8 mouse cellular contexts compared by ENCODE assay signal in genomic region chr10:121477433-121477832, GRCm38 (mm10). TPM values are rescaled to one million over a fixed set of nuclear protein-coding genes. Genes with fewer than 3 reads are reported as not detected.
DNase-seq lines count a peak whose midpoint lies in the region; ATAC-seq lines count a peak whose summit lies in the region.

No protein-coding gene starts in this region.

- no peaks in the 10 kb centered on the region for H3K27me3 ChIP-seq in kidney, embryonic 14.5 days (ENCODE audit: control insufficient read depth, insufficient read depth, low read length)
- no peaks in the 10 kb centered on the region for H3K27me3 ChIP-seq in intestine, embryonic 15.5 days (replicated peaks)

- H3K4me2 ChIP-seq in kidney, embryonic 14.5 days (replicated peaks; ENCODE audit: low read depth, low read length): peak overlapping the region; percentile 49; the same call in 1 of the 2 replicates
- H3K4me2 ChIP-seq in intestine, embryonic 15.5 days (replicated peaks): peak overlapping the region; percentile 33; the same call in 1 of the 2 replicates

- peak overlapping the region; percentile 57 for H3K27ac ChIP-seq in kidney, embryonic 14.5 days (ENCODE audit: low read depth, low read length)
- peak overlapping the region; percentile 33; the same call in 1 of the 2 replicates for H3K27ac ChIP-seq in intestine, embryonic 15.5 days

- ATAC-seq in kidney, embryonic 14.5 days (ENCODE audit: low FRiP score, low TSS enrichment): no peak
- ATAC-seq in intestine, embryonic 15.5 days: no peak

- no peaks in the 10 kb centered on the region for H3K36me3 ChIP-seq in kidney, embryonic 14.5 days (ENCODE audit: control insufficient read depth, insufficient read depth, low read length)
- H3K36me3 ChIP-seq in intestine, embryonic 15.5 days: no peaks in the 10 kb centered on the region

- no peak overlapping the region for H3K9ac ChIP-seq in kidney, embryonic 14.5 days (ENCODE audit: low read depth, low read length)
- H3K9ac ChIP-seq in intestine, embryonic 15.5 days: no peak overlapping the region

- WGBS in kidney, embryonic 14.5 days: 18% methylated on average over 10 of the region's 10 CpGs
- 34% methylated on average over 10 of the region's 10 CpGs for WGBS in intestine, embryonic 15.5 days

- no peaks in the 10 kb centered on the region for H3K9me3 ChIP-seq in kidney, embryonic 14.5 days (ENCODE audit: control insufficient read depth, low read length)
- H3K9me3 ChIP-seq in intestine, embryonic 15.5 days: no peaks in the 10 kb centered on the region

- no peak for DNase-seq in kidney, postnatal 14 days
- peak; percentile 44 for DNase-seq in embryo, embryonic 10.5 days (ENCODE audit: low spot score)
- DNase-seq in neural tube, embryonic 10.5 days (ENCODE audit: extremely low spot score, low spot score): peak; percentile 48
- DNase-seq in left cerebral cortex, postnatal 25 days (ENCODE audit: low spot score in 2 of 2): no peak
- no peak for DNase-seq in layer of hippocampus, postnatal 10 days (ENCODE audit: low spot score in 2 of 2)
- DNase-seq in thymus, postnatal 25 days: no peak

- 0 out of 2 replicates have a peak overlapping the region, but pooled peaks have one; percentile 58 for H3K4me3 ChIP-seq in kidney, embryonic 14.5 days (ENCODE audit: low read length)
- no peak overlapping the region for H3K4me3 ChIP-seq in intestine, embryonic 15.5 days (replicated peaks)

- H3K4me1 ChIP-seq in kidney, embryonic 14.5 days (ENCODE audit: control insufficient read depth, insufficient read depth, low read length): peaks cover 21% of the 10 kb centered on the region
- peaks cover 20% of the 10 kb centered on the region for H3K4me1 ChIP-seq in intestine, embryonic 15.5 days (replicated peaks)

- intact Hi-C loops in left cerebral cortex, postnatal 25 days (cut with DNase I): loop anchor here (1.0 kb wide), 1 partner anchor 39 kb away; no protein-coding TSS in a partner anchor

RNA-seq across cellular contexts. Expression of gene Rassf3, which starts 1.3 kb away (rescaled TPM):
- polyA plus RNA-seq in kidney, embryonic 14.5 days (2014; fragmentation: Nextera tagmentation; extraction: Ambion mirVana): 8.9 and 13.5 TPM in 2 replicates
- polyA plus RNA-seq in intestine, embryonic 15.5 days (2015; fragmentation: Nextera tagmentation; extraction: Ambion mirVana): 23.5 and 26.0 TPM in 2 replicates
- 10 to 100 TPM; 30.4 to 37.3 TPM for total RNA-seq in left cerebral cortex, postnatal 25 days (2021)
- total RNA-seq in layer of hippocampus, postnatal 10 days (2021): 10 to 100 TPM; 14.3 to 15.5 TPM

Comparison
In these comparisons a context has a peak if more than half of its experiments do, and no peak if none do; other contexts are left out.
1. DNase-seq: peak in embryo, embryonic 10.5 days (single experiment) and neural tube, embryonic 10.5 days (single experiment); none in kidney, postnatal 14 days (single experiment), left cerebral cortex, postnatal 25 days (0 of 2), layer of hippocampus, postnatal 10 days (0 of 2) and thymus, postnatal 25 days (single experiment).